Mouse (Mus musculus) forebrain, embryonic 12.5 days (tissue): ENCODE data around the gene Slc35b2. TPM values are rescaled to one million over a fixed set of nuclear protein-coding genes. Genes with fewer than 3 reads are reported as not detected.
A peak's percentile ranks its signal among the peaks of the same experiment; 100 is the strongest.

Experiments used
- ATAC-seq: fragments of 200-750 bp; cut with Nextera tagmentation; 2 replicates; pipeline ENCODE4 v1.8.0; 2017; ENCODE audit warnings: moderate TSS enrichment; ENCODE audit not compliant: low FRiP score
- H3K27ac ChIP-seq: fragments of 300-500 bp; sonication (generic); 2 replicates; pipeline ENCODE4 v1.5.1; 2016; ENCODE audit warnings: mild to moderate bottlenecking
- H3K27me3 ChIP-seq: fragments of 300-500 bp; sonication (generic); 2 replicates; pipeline ENCODE4 v1.6.1; 2016; ENCODE audit warnings: mild to moderate bottlenecking
- H3K36me3 ChIP-seq: fragments of 300-500 bp; sonication (generic); replicated peaks from 2 replicates; pipeline ENCODE4 v1.6.1; 2016; ENCODE audit warnings: mild to moderate bottlenecking
- H3K4me1 ChIP-seq: fragments of 300-500 bp; sonication (generic); 2 replicates; pipeline ENCODE4 v1.6.1; 2016
- H3K4me2 ChIP-seq: fragments of 300-500 bp; sonication (generic); 2 replicates; pipeline ENCODE4 v1.6.1; 2016; ENCODE audit warnings: mild to moderate bottlenecking, moderate library complexity
- H3K4me3 ChIP-seq: fragments of 300-500 bp; sonication (generic); replicated peaks from 2 replicates; pipeline ENCODE4 v1.5.1; 2016; ENCODE audit warnings: mild to moderate bottlenecking
- H3K9ac ChIP-seq: fragments of 300-500 bp; sonication (generic); 2 replicates; pipeline ENCODE4 v1.6.1; 2016; ENCODE audit warnings: mild to moderate bottlenecking
- H3K9me3 ChIP-seq: fragments of 300-500 bp; sonication (generic); 2 replicates; pipeline ENCODE4 v1.6.1; 2016
- WGBS: fragments of 180-500 bp; shearing (Covaris S2); methylation state at CpG from one replicate; pipeline ENCODE4 v1.1.7; 2016; 5-methylcytosine and 5-hydroxymethylcytosine counted together
- polyA plus RNA-seq: library from polyadenylated mRNA; unstranded; fragments of >200 nt; fragmentation: Nextera tagmentation; extraction: Ambion mirVana; gene quantifications from 2 replicates; pipeline ENCODE4 v1.2.1, GENCODE M21; 2016

Gene Slc35b2
- polyA plus RNA-seq, 1 experiment from 2014 or later: 91.7 TPM

DNA sequence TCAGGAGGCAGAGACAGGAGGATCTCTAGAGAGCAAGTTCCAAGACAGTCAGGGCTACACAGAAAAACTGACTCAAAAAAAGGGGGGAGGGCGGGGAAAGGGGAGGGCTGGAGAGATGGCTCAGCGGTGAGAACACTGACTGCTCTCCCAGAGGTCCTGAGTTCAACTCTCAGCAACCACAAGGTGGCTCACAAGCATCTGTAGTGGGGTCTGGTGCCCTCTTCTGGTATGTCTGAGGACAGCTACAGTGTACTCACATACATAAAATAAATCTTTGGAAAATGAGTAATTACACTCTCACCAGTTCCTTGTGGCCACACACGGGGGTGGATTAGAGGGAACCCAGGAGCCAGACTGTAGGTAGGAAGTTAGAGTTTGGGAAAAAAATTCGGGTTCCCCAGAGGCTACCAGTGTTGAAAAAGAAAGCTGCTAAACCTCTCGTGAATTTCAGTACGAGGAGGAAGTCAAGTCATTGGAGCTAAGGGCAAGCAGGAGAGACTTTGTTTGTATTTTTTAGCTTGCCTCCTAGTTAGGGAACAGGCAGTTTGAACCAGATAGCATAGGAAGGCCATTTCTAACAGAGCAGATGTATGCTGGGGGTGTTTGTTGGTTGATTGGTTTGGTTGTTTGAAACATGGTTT is 19.2 kb downstream of the Slc35b2 start:
- H3K27ac ChIP-seq: no peak overlapping the region
- H3K4me3 ChIP-seq: no peak overlapping the region
- WGBS: 73% methylated on average over 6 of the region's 6 CpGs
- no peak overlapping the region for H3K9ac ChIP-seq
- H3K9me3 ChIP-seq: no peaks in the 10 kb centered on the region; the same call in 1 of the 2 replicates
- H3K4me1 ChIP-seq: peaks cover 28% of the 10 kb centered on the region
- H3K4me2 ChIP-seq: no peak overlapping the region
- H3K36me3 ChIP-seq: peaks cover 13% of the 10 kb centered on the region
- ATAC-seq: no peak
- H3K27me3 ChIP-seq: no peaks in the 10 kb centered on the region

DNA sequence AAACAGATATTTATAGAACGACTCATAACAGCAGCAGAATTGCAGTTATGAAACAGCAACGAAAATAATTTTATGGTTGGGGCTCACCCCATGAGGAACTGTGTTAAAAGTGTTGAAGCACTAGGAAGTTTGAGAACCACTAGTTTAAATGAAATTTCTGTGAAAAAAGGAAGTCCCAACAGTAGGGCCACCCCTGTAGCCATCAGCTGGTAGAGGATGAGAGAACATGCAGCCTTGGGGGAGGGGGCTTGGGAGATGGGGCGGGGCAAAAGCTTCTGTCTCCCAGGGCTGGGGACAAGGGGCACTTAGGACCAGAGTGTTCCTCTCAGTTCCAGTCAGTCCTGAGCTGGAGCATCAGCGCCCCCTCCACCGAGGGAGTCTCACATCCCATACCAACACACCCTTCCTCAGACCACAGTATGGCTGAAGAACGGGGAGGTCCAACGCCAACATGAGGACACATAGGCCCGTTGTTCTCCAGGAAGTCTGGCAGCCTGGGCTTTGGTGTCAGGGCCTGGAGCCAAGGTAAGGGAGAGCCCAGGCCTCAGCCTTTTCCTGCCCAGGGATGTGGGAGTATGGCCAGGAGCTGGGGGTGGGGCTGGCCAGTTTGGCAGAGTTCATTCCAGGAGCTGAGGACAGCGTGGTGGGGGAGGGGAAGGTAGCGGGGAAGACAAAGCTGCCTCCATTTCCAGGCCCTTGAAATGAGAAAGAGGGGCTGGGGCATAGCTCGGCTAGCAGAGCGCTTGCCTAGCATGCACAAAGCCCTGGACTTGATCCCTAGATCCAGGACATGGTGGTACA is 20.6 kb downstream of the Slc35b2 start:
- Histone ChIP-seq H3K4me1 (peaks cover 28% of the 10 kb centered on the region), H3K4me3 (no peak overlapping the region), H3K9me3 (no peaks in the 10 kb centered on the region; the same call in 1 of the 2 replicates), H3K9ac (0 out of 2 replicates have a peak overlapping the region, but pooled peaks have one; percentile 14), H3K36me3 (peaks cover 20% of the 10 kb centered on the region), H3K4me2 (no peak overlapping the region), H3K27me3 (no peaks in the 10 kb centered on the region), H3K27ac (peak overlapping the region; percentile 31; the same call in 1 of the 2 replicates)
- ATAC-seq: peak; percentile 53
- WGBS: 35% methylated on average over 12 of the region's 12 CpGs

DNA sequence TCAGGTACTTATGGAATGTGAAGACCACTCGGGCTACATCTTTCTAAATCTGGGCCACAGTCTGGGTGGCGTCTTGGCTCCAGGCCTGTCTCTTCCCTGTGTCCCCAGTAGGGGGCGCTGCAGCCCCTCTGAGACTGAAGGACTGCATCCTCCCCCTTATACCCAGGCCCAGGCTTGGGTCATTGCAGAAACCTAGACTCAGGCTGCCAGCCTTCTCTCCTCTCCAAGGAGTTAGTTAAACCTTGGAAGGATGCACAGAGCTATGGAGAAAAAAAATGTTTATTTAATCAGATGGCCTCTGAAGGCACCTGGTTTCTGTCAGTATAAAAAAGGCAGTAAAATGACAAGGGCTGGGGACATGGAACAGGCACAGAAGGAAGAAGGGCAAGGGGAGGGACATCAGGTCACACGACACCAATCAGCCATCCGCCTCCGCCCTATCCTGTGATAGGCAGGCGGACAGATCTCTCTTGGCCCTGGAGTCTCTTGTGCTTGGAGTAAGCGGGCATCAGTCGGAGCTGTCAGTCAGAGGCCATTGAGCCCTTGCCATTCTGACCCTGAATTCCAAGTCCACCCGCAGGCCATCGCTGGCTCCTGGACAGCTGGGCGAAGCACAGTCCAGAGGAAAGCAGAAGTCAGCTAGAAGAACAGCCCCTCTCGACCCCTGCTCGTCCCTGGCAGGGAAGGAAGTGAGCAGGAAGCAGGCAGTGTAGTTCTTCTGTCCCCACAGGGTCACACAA is 21.4 kb downstream of the Slc35b2 start:
- no peaks in the 10 kb centered on the region for H3K27me3 ChIP-seq
- WGBS: 22% methylated on average over 14 of the region's 14 CpGs
- no peak overlapping the region for H3K4me2 ChIP-seq
- H3K9ac ChIP-seq: 0 out of 2 replicates have a peak overlapping the region, but pooled peaks have one; percentile 14
- H3K36me3 ChIP-seq: peaks cover 24% of the 10 kb centered on the region
- H3K27ac ChIP-seq: peak overlapping the region; percentile 31; the same call in 1 of the 2 replicates
- no peak overlapping the region for H3K4me3 ChIP-seq
- peaks cover 28% of the 10 kb centered on the region for H3K4me1 ChIP-seq
- ATAC-seq: peak; percentile 68
- H3K9me3 ChIP-seq: no peaks in the 10 kb centered on the region; the same call in 1 of the 2 replicates

DNA sequence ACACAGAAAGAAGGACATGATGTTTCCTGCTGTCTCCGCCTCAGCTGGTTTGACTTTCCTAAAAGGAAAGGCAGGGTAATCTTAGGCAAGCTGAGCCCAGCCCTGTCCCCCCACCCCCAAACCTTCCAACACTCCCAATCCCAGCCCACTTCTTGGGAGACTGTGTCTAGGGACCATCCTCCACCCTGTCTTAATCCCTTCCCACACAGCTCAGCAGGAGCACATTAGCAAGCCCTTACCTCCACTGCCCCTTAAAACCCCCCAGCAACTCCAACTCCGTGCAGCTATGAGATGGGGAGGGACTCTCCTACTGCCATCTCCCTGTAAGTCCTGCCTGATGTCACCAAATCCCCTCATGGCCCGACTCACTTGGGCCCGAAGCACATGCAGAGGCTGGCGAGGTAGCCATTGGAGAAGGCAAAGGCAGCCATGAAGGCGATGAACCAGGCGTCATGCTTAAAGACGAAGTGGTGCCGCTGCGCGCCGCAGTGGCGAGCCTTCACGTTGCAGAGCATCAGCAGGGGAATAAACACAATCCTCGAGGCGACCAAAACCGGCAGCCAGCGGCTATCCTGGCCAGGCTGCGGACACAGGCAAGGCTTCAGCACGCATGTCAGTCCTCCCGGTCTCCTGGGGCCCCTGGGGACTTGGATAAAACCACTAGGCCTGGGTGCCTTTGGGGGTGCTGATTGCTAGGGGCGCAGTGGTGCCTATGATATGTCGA is 22.2 kb downstream of the Slc35b2 start:
- 60% methylated on average over 23 of the region's 23 CpGs for WGBS
- Histone ChIP-seq H3K27ac (0 out of 2 replicates have a peak overlapping the region, but pooled peaks have one; percentile 31), H3K4me2 (no peak overlapping the region), H3K9ac (no peak overlapping the region), H3K4me1 (peaks cover 27% of the 10 kb centered on the region), H3K27me3 (no peaks in the 10 kb centered on the region), H3K36me3 (peaks cover 24% of the 10 kb centered on the region), H3K4me3 (no peak overlapping the region), H3K9me3 (no peaks in the 10 kb centered on the region; the same call in 1 of the 2 replicates)
- ATAC-seq: no peak

DNA sequence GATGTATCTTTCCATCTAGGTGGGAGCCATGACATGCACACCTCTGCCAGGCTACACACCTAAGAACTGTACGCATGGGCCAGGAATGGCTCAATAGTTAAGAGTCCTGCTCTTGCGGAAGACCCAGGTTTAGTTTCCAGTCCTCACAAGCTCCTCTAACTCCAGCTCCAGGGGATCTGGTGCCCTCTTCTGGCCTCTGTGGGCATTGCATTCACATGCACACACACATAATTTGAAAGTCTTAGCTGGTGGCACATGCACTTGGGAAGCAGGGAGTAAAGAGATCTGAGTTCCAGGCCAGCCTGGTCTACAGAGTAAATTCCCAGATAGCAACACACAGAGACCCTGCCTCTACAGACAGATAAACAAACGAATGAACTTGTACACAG is 22.8 kb downstream of the Slc35b2 start:
- H3K9ac ChIP-seq: no peak overlapping the region
- no peak for ATAC-seq
- H3K36me3 ChIP-seq: peaks cover 24% of the 10 kb centered on the region
- no peak overlapping the region for H3K27ac ChIP-seq
- no peaks in the 10 kb centered on the region for H3K27me3 ChIP-seq
- H3K9me3 ChIP-seq: no peaks in the 10 kb centered on the region; the same call in 1 of the 2 replicates
- no peak overlapping the region for H3K4me2 ChIP-seq
- H3K4me1 ChIP-seq: peaks cover 23% of the 10 kb centered on the region
- 98% methylated on average over 3 of the region's 3 CpGs for WGBS
- no peak overlapping the region for H3K4me3 ChIP-seq

DNA sequence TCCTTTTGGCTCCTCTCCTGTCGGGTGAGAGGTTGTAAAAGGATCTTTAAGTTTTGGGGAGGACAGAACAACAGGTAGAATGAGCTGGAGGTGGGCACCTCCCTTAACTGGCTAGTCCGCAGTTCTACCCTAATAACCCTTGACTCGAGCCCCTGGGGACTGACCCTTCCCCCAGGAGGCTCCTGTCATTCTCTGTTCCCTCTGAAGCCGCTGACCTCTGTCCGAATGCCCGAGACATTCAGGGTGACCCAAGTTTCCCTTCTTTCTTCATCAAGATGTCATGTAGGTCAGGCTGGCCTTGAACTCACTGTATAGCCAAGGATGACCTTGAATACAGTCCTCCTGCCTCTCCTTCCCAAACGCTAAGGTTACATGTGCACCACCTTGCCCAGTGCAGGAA is 24.7 kb downstream of the Slc35b2 start:
- Histone ChIP-seq H3K9ac (no peak overlapping the region), H3K27me3 (peaks cover 8% of the 10 kb centered on the region), H3K27ac (no peak overlapping the region), H3K4me3 (no peak overlapping the region), H3K9me3 (no peaks in the 10 kb centered on the region; the same call in 1 of the 2 replicates), H3K4me2 (no peak overlapping the region), H3K36me3 (peaks cover 24% of the 10 kb centered on the region), H3K4me1 (peaks cover 37% of the 10 kb centered on the region)
- WGBS: 89% methylated on average over 7 of the region's 7 CpGs
- ATAC-seq: no peak

DNA sequence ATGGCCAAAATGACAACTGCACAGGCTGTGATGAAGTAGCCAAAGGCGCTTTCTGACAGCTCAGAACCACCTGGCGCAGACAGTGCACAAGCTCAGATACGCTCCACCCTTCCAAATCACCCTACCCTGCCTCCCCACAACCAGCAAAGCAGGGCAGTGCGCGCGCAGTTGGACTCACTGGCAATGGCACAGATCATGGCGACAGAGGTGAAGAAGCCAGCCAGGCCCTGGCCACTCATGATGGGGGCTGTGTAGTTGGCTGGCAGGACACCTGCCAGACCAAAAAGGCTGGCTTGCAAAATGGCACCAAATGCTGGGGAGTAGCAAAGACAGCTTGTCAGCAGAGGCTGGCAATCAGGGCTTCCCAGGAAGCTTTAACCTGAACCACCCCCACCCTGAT is 25.6 kb downstream of the Slc35b2 start:
- H3K27ac ChIP-seq: no peak overlapping the region
- peaks cover 17% of the 10 kb centered on the region for H3K27me3 ChIP-seq
- H3K36me3 ChIP-seq: peaks cover 24% of the 10 kb centered on the region
- H3K9me3 ChIP-seq: no peaks in the 10 kb centered on the region; the same call in 1 of the 2 replicates
- no peak for ATAC-seq
- H3K4me2 ChIP-seq: no peak overlapping the region
- no peak overlapping the region for H3K4me3 ChIP-seq
- no peak overlapping the region for H3K9ac ChIP-seq
- 96% methylated on average over 7 of the region's 7 CpGs for WGBS
- H3K4me1 ChIP-seq: peaks cover 41% of the 10 kb centered on the region

DNA sequence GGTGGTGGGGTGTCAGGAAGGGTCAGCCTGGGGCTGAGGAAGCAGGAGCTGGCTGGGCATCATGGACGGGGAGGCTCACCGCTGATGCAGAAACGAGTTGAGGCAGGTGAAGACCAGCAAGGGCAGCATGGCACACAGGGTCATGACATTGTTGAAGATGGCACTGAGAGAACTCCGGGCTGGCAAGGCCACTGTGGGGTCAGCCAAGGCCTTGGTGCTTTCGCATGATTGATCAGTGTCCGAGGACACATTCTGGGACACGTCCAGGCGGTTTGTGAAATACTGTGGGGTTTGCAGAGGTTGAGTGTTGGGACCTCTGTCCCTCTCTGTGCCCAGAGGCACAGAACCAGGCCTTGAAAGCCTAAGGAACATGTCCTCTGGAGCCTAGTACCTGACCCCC is 26.2 kb downstream of the Slc35b2 start:
- Histone ChIP-seq H3K4me2 (no peak overlapping the region), H3K27me3 (peaks cover 23% of the 10 kb centered on the region), H3K4me3 (no peak overlapping the region), H3K4me1 (peaks cover 41% of the 10 kb centered on the region), H3K9ac (no peak overlapping the region), H3K27ac (no peak overlapping the region), H3K9me3 (no peaks in the 10 kb centered on the region; the same call in 1 of the 2 replicates), H3K36me3 (peaks cover 24% of the 10 kb centered on the region)
- WGBS: 91% methylated on average over 8 of the region's 8 CpGs
- ATAC-seq: no peak

DNA sequence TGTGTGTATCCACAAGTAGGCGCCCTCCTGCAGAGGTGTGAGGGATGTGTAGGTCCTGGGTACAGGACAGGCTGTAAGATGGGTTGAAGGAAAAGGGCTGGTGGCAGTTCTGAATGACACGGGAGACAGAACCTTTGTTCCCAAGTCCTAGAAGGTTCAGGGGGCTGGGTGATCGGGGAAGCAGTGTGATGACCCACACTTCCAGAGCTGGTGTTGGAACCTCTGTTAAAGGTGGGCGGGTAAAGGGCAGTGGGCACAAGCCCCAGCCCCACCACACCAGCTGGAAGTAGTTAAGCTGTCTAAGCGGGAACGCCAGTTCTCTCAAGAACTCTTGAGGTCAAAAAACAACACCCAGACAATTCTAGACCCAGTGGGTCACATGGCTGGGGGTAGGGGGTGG is 26.7 kb downstream of the Slc35b2 start:
- WGBS: 82% methylated on average over 6 of the region's 6 CpGs
- Histone ChIP-seq H3K27ac (no peak overlapping the region), H3K9me3 (no peaks in the 10 kb centered on the region; the same call in 1 of the 2 replicates), H3K4me1 (peaks cover 40% of the 10 kb centered on the region), H3K27me3 (peaks cover 27% of the 10 kb centered on the region), H3K4me2 (no peak overlapping the region), H3K36me3 (peaks cover 24% of the 10 kb centered on the region), H3K9ac (no peak overlapping the region), H3K4me3 (no peak overlapping the region)
- no peak for ATAC-seq

DNA sequence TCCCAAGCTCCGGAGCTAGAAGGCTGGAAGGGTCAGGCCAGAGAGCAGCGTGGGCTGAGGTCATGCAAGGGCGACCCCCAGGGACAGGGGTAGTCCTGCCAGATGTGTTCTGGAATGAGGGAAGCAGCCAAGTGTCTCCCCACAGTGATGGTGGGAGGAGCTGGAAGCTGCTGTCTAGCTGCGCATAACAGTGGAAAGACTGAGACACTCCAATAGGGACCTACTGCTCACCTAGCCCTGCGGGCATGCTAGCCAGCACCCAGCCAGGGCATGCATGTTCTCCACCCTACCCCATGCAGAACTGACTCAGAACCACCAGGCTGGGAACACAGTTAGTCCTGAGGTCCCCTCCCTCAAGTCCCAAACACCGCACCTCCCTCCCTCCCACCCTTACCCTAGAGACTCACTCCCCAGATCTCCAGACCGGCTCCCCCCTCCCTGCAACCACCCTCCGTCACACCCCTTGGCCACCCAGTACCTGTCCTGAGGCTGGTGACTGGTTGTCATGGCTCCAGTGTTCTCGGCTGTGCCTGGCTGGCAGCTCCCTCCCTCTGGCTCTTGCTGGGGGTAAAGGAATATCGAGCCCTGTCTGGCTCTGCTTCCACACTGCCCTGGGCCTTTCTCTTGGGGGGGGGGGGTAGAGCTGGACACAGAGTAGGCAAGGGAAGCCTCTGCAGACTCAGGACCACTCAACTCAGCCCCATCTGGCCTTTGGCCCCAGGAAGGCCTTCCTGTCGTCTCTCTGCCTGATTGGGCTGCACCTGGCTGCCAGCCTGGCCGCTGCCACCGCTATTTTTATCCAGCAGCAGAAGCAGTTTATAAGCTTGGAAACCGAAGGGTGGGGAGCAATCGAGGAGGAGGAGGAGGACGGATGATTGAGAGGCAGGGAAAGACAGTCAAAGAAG is 28.3 kb downstream of the Slc35b2 start:
- H3K36me3 ChIP-seq: peaks cover 16% of the 10 kb centered on the region
- H3K4me3 ChIP-seq: no peak overlapping the region
- no peak overlapping the region for H3K27ac ChIP-seq
- H3K4me2 ChIP-seq: peak overlapping the region; percentile 1; the same call in 1 of the 2 replicates
- H3K9ac ChIP-seq: peak overlapping the region; percentile 29; the same call in 1 of the 2 replicates
- no peaks in the 10 kb centered on the region for H3K9me3 ChIP-seq
- no peak for ATAC-seq
- H3K27me3 ChIP-seq: peaks cover 40% of the 10 kb centered on the region
- H3K4me1 ChIP-seq: peaks cover 47% of the 10 kb centered on the region
- WGBS: 63% methylated on average over 16 of the region's 16 CpGs
